Mouse (Mus musculus) retina, embryonic 14.5 days (tissue): ENCODE measurements around the gene Wfdc13.
"Not testable (repeated sequence)": the region's sequence is repeated elsewhere in the genome, so short reads cannot be mapped to it uniquely, and the experiment has no call there.

ENCODE experiments used
- DNase-seq: peaks from one replicate; pipeline ENCODE4 v3.0.0-alpha.2; 2015; ENCODE audit warnings: low spot score

The Wfdc13 gene

DNA sequence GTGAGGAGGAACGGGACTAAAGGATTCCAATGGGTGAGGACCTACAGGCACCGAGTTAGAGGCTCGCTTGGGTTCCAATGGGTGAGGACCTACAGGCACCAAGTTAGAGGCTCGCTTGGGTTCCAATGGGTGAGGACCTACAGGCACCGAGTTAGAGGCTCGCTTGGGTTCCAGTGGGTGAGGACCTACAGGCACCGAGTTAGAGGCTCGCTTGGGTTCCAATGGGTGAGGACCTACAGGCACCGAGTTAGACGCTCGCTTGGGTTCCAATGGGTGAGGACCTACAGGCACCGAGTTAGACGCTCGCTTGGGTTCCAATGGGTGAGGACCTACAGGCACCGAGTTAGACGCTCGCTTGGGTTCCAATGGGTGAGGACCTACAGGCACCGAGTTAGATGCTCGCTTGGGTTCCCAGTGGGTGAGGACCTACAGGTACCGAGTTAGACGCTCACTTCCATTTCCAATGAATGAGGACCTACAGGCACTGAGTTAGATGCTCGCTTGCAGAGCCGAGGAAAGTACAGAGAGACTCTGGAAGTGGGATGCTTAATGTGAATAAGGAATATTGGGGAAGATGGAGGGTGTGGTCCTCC lies 31.4 kb downstream of the Wfdc13 start:
- not testable (repeated sequence) for DNase-seq

DNA sequence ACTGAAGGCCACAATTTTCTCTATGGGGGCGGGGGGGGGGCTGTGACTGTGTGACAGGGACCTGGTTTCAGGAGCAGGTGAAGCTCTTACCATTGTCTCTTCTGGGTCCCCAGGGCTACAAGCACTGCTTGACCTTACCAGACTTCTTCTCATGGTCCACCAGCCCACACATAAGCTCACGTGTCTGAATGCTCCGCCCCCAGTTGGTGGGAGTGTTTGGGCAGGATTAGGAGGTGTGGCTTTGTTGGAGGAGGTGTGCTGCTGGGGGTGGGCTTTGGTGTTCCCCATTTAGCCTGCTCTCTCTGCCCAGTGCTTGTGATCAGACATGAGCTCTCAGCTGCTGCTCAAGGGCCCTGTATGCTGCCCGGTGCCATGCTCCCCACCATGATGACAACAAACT lies 38.4 kb downstream of the Wfdc13 start:
- no peak for DNase-seq

DNA sequence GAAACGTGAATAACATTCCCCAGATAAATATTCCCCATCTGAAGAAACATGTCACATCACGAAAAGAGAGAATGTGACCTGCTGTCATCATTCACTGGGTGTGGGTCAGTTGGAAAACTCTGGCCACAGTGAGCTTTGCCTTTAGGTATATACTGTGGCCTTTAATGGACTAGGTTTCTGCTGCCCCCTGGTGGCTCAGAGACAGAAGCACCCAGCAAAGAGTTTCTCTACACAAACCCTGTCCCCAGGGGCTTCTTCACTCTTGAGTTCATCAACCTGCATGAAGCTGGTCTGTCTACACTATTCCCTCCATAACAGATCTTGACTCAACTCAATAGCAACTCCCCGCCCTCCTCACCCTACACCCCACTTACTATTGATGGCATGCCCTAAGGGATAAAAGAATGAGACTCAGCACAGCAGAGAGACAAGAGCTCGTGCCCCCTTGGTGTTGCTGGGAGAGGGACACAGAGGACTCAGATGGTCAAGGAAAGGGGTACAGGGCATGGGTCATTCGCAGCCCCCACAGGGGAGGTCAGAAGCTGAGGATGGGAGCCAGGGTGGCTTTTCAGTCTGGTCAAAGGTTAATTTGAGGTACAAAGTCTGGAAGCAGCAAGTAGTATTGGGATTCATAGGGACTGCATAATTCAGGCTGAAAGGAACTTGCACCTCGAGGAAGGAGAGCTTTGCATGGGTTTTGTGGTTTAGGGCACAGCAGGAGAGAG lies 41.1 kb downstream of the Wfdc13 start:
- DNase-seq, result peak; percentile 90

- no peak for DNase-seq
These were observed 46.8 kb downstream of the Wfdc13 start for GRCm38 (mm10) chr2:164731719-164732118.

GRCm38 (mm10) chr2:164733259-164733658 lies 48.4 kb downstream of the Wfdc13 start:
- DNase-seq, result no peak

GRCm38 (mm10) chr2:164734839-164735238 lies 49.9 kb downstream of the Wfdc13 start:
- no peak for DNase-seq

GRCm38 (mm10) chr2:164735446-164735845 lies 50.5 kb downstream of the Wfdc13 start:
- no peak for DNase-seq
